Mouse (Mus musculus) spleen, adult 12 weeks (tissue): Measurements from ENCODE around the gene Parp4.
A peak's percentile ranks its signal among the peaks of the same experiment; 100 is the strongest.

ENCODE experiments used
- DNase-seq: peaks from one replicate; pipeline ENCODE4 v3.0.0; 2022; ENCODE audit warnings: low spot score

Parp4 gene

GRCm38 (mm10) chr14:56575416-56575815 is at the start of gene Parp4, which contains the start of gene Cenpj:
Gene Parp4 (plus strand): TSS chr14:56575619.
Gene Cenpj (minus strand): TSS chr14:56575425.
- peak; percentile 79 for DNase-seq

DNA sequence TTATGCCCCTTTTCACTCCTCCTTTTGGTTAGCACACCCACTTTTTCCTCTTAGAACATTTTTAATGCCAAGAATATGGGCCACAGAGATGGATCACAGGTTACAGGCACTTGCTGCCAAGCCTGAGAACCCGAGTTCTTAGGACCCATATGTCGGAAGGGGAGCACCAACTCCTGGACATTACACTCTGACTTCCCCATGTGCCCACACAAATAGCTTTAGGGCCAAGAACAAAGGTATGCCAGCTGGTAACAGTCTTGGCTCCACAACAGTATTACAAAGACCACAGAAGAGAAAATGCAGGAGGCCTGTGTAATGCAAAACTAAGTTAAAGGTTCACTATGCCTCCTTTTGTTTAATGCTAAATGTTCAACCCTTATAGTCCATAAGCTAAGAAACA is 44.6 kb upstream of the Parp4 start:
- DNase-seq: no peak

- no peak for DNase-seq
Measured at GRCm38 (mm10) chr14:56544946-56545345, 30.5 kb upstream of the Parp4 start.

DNA sequence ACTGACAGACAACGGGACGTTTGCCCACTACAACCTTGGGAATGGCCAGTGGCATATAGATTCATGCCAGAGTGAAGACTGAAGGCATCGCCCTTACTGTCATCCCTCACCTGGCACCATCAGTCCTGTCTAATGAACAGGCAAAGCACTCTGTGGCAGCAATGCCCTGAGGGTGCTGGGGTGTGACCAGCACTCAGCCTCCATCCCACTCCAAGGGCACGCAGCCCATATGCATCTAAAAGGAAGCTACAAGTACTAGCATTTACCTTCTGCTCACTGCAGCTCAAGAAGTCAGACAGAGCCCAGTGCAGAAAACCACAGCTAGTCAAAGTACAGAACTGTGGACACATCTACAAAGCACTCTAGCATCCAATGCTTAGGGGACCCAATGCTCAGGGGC is 29.9 kb upstream of the Parp4 start:
- no peak for DNase-seq

DNA sequence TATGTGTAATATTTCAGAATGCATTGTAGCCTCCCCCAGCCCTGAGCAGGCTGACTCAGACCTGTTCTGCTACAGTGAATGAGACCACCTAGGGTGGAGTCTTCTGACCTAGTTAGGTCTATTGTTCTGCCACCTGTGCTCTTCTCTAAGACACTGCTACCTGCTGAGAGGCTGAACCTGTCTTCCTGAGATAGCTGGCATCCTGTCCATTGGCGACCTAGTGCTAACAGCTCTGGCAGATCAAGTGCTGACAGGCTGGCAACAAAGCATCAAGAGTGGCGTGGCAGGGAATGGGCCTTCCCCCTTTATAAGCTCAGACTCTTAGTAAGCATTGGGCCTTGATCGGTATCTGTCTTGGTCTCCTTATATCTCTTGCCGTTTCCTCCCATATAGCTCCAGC is 24.5 kb upstream of the Parp4 start:
- no peak for DNase-seq

DNA sequence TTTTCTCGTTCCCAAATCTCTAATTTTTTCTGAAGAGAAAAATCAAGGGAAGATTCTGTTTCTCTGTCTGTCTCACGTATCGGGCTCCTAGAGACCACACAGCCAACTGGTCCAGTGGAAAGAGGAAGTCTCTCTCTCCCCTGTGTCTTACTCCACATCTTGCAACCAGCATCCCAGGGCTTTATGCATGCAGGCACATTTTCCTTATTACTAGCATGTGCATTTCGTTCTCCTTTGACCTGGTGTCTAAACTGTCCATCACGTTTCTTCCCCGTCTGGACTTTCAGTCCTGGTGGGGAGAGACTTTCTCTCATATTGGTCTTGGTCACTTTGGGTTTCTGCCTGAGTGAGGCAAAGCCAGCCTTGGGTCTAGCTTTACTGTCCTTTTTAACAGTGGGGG is 22.5 kb upstream of the Parp4 start:
- no peak for DNase-seq

DNA sequence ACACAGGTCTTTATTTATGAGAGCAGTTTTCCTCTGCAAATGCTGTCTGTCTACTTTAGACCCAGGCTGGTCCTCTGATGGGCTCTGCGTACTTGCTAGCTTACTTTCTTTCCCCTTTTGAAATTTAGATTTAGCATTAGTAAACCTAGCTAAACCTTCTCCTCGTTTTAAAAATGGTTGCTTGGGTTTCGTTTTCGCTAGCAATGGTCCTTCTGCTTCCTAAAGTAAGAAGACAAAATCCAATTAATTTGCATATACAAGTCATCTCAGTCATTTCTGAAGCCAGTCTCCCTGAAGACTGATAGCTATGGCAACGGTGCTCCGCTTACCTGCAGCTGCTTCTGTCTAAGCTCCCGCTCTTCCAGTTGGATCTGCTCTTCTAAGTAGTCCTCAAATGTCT is 22.1 kb upstream of the Parp4 start:
- DNase-seq: no peak

- no peak for DNase-seq
Measured at GRCm38 (mm10) chr14:56554716-56555115, 20.7 kb upstream of the Parp4 start.

GRCm38 (mm10) chr14:56559134-56559533 is 16.3 kb upstream of the Parp4 start:
- no peak for DNase-seq

- DNase-seq: no peak
Measured at GRCm38 (mm10) chr14:56567476-56567875, 7.9 kb upstream of the Parp4 start.

DNA sequence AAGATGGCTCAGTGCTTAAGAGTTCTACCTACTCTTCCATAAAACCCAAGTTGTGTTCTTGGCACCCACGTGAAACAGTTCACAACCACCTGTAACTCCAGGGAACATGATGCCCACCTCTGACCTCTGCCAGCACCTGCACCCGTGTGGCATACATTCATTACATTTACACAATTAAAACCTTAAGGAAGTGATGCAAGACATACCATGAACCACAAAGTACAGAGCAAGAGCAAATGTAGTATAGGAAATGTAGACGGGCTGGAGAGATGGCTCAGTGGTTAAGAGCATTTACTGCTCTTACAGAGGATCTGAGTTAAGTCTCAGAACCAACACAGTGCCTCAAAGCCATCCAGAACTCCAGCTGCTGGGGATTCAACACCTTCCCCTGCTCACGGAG is 6.4 kb upstream of the Parp4 start:
- DNase-seq: no peak

GRCm38 (mm10) chr14:56571310-56572093 is 3.9 kb upstream of the Parp4 start:
- DNase-seq: peak; percentile 95

- DNase-seq: no peak
Measured at GRCm38 (mm10) chr14:56572546-56572945, 2.9 kb upstream of the Parp4 start.

DNA sequence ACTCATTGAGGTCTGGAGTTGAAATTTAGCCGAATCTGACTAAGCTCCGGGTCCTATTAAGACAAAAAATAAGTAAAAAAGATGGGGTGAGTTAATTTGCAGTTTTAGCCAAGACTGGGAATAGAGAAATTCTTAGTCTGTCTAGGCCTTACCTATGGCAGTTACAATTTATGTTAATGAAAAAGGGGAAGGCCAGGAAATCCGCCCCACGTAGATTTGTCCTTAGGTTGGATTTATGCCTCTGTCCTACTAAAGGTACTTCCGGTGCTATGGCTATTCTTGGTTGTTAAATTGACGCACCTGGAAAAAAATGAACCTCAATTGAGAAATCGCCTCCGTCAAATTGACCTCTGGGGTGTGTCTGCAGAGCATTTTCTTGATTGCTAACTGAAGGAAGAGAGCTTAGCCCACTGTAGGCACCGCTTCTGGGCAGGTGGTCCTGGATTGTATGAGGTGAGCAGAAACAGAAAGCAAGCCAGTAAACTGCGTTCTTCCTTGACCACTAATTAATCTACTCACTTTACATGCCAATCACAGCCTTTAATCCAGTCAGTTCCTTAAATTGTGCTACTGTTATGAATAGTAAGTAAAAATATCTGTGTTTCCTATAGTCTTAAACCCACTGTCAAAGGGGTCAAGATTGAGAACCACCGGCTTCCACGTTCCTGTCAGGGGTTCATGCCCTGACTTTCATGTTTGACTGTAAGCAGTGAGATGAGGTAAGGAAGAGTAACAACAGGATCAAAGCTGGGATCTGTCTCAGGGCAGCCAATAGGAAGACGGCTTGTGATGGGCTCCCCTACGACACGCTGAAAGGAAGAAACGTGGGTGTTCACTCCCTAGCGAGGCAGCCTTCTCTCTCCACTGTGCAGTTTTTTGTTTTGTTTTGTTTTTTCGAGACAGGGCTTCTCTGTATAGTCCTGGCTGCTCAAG is 816 bp downstream of the Parp4 start:
- no peak for DNase-seq

DNA sequence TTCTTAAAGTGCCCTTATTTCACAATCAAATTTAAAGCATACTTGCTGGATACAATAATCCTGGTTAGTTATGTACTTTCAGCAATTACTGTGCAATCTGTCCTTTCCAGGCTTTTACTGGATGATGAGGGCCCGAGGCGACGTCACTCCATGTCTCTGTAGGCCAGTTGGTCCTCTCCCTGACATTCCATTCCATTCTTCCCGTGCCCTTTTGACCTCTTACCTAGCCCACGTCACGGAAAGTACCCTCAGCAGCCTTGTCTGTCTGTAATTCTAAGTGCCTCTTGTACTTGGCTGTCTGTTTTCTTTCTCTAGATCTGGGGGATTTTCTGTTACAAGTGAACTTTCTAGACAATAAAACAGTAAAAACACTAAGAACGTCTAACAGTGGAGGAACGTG is 3.6 kb downstream of the Parp4 start:
- no peak for DNase-seq

GRCm38 (mm10) chr14:56581117-56581516 is 5.7 kb downstream of the Parp4 start:
- DNase-seq: no peak

DNA sequence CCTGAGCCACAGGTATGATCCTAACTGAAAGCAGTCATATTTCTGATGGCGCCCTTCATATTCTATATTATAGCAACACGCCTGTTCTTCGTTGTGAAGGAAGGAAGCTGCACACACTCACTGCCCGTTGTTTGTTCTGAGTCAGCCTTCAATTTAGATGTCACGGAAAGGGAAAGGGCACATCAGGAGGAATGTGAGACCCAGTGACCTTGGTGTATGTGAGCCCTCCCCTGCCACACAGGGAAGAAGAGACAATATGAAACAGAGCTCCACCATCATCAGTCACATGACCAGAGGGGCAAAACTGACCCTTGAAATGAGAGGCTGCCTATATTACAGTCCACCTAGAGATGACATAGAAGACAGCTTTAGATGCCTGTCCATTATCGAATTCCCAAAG is 6.9 kb downstream of the Parp4 start:
- no peak for DNase-seq

GRCm38 (mm10) chr14:56592191-56592590 is 16.8 kb downstream of the Parp4 start:
- no peak for DNase-seq

DNA sequence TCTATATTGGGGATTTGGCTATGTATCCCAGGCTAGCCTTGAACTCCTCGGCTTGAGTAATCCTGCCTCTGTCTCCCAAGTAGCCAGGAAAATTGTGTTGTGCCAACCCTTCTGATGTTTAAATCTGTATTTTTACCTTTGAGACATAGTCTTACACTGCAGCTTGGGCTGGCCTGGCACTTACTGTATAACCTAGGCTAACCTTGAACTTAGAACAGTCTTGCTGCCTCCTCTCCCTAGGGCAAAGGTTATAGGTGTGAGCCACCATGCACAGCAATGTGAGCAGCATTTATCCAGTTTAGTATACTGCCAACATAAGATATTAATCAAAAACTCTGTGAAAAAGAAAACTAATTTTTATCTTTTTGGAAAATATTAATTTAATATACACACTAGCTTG is 19.4 kb downstream of the Parp4 start:
- no peak for DNase-seq

GRCm38 (mm10) chr14:56598759-56599158 is 23.3 kb downstream of the Parp4 start:
- peak; percentile 43 for DNase-seq

DNA sequence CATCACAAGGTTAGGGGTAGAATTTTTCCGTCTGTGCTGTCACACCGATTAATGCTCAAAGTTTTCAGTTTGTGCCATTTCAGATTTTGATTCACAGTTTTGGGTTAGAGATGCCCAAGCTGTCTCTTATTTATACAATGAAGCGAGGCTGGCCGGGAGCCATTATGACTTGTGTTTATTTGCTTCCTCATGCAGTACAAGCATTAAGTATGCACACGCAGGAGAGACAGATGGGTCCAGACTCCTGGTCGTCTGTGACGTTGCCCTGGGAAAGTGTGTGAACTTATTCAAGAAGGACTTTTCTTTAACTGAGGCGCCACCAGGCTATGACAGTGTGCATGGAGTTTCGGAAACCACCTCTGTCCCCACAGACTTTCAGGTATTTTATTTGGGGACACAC is 26.6 kb downstream of the Parp4 start:
- no peak for DNase-seq

GRCm38 (mm10) chr14:56604438-56604837 is 29.0 kb downstream of the Parp4 start:
- no peak for DNase-seq

DNA sequence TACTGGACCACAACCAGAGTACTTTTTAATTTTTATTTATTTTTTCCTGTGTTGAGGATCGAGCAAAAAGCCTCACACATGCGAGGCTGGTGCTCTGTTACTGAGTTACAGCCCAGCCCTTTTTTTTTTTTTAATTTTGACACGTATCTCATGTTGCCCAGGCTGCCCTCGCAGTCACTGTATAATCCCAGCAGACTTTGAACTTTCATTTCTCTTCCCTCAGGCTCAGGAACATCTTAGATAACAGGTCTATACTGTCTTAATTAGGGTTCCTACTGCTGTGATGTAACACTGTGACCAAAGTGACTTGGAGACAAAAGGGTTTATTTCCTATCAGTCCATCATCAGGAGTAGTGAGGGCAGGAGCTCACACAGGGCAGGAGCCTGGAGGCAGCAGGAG is 29.7 kb downstream of the Parp4 start:
- no peak for DNase-seq
